Mouse (Mus musculus) natural killer cell, adult 2 months (primary cell): Measurements from ENCODE around the gene Tff3.

ENCODE experiments used
- DNase-seq, 2 experiments: peaks; one replicate each; pipeline ENCODE4 v3.0.0; 2022; ENCODE audit warnings: low spot score in 2 of 2

The Tff3 gene

DNA sequence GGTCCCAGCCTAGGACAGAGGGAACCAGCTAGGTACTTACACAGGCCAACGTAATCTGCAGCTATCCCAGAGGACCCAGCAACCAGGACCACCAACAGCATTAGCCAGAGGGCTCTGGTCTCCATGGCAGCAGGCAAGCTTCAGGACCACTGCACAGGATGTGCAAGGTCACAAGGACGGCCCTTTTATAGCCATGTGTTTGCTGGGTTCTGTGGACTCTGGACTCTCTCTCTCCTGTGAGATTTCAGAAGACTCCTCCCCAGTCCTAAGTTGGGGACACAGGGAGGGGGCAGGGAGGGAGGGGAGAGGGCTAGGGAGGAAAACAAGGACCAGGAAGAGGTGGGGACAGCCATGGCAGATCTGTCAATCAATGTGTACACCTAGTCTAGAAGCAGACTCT lies at the start of gene Tff3:
Gene Tff3, minus strand, starts transcription at position 195 of the 400 bp plus-strand sequence.
- DNase-seq: no peak

DNA sequence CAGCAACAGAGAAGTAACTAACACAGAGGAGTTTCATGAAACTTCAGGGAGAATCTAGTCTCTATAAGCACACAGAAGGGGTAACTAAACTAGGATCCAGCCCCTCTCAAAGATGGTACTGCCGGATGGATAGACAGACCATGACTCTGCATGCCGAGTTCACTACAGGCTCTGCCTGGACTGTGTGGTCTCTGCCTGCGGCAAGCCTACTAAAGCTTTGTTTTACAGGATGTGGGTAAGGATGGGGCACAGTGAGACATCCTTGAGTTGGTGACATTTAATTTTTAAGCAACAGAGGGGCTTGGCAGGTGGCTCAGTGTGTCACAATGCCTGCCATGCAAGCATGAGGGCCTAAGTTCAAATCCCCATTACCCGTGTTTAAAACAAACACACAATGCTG lies 46.9 kb upstream of the Tff3 start:
- DNase-seq: peak; percentile 15 to 23

DNA sequence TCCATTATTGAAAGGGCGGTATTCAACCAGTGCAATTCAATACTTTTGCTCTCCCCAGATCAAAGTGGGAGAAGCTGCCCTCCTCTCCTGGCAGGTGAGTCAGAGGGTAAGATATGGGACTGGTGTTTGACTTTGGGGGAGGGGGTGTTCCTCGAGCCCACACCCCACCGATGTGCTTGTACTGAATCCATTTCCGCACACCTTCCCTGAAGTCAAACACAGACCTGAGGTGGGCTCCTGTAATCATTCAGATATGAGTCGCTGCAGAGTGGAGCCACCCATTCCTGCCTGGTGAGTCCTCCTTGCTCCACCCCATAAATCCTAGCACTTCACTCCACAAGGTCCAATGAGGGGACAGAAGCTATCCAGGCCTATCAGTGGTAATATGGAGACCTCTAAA lies 40.4 kb upstream of the Tff3 start:
- no peak for DNase-seq

DNA sequence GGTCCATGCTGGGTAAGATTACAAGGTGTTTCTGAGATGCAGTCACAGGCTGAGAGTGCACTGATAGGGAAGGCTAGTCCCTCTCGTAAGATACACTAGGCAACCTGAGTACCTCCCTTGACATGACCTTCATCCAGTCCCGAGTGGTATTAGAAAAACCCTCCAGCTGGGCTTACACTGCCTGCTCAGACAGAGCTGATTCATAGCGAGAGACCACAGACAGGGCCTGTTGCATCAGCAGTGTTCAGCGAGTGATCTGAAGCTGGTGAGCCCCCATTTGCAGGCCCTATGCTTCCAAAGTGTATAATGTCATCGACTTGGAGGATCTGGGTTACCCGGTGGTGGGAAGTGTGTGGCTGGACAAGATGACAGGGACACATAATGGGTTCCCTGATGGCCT lies 35.7 kb upstream of the Tff3 start, which contains the start of gene Tff1:
Gene Tff1, minus strand, starts transcription at position 151 of the 400 bp plus-strand sequence.
- no peak for DNase-seq

DNA sequence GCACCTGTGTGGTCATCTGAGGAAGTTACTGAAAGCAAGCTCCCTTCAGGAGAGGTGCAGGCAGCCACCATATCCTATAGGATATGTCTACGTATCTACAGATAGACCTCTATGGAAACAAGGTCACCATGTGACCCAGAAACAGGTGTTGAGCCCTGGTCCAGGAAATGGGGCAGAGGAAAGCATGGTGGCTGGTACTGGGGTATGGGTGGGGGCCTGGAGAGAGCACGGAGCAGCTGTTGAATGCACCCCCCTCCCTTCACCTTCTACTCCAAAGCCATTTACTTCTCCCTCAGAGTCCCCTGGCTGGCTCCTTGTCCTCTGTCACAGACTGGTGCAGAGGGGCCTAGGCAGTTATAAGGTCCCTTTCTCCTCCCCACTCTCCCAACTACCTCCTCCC lies 34.4 kb upstream of the Tff3 start:
- DNase-seq: no peak

DNA sequence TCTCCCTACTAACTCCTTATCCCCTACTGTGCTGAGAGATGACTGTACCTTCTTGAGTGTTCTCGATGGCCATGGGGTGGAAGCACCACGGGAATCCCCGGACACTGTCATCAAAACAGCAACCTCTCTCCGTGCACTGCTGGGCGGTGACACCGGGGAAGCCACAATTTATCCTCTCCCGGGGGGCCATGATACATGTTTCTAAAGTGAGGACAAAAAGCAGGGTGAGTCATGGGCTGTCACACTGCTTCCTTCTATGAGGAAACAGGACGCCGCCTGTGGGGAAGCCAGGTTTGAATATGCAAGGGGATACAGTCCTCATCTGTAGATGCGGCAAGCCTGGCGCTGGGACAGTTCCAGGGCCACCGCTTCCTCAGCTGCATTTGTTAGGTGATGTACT lies 33.2 kb upstream of the Tff3 start:
- no peak for DNase-seq

DNA sequence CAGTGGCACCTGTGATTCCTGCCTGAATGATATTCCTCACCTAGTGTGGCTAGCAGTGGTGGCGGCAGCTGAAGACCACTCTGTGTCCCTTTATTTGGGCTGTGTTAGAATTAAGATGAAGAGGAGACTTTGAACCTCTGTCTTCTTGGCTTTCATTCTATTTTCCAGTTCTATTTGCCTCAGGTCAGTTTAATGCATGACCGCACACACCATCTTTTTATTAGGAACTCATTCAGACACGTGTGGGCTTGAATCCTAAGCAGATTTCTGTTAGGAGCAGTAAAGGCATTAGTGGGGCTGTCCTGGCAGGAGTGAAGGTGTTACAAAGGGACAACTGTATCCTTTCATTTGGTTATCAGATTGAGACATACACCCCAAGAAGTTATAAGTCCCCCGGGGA lies 30.8 kb upstream of the Tff3 start:
- DNase-seq: no peak

DNA sequence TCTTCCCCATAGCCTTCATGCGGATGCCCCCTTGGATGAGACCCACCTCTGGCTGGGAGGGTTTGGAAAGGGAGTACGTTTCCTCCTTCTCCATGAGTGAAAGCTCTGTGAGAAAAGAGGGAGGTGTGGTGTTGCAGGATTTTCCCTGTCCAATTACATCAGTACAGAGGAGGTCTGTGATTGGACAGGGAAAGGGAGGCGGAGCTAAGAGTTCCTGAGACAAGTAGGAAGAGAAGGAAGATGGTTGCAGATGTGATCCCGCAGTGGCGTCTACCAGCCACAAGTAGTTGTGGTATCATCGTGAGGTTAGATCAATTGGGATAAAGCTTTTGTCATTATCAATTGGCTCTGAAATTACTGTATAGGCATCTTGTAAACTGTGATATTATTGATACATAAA lies 28.5 kb upstream of the Tff3 start:
- DNase-seq: no peak

DNA sequence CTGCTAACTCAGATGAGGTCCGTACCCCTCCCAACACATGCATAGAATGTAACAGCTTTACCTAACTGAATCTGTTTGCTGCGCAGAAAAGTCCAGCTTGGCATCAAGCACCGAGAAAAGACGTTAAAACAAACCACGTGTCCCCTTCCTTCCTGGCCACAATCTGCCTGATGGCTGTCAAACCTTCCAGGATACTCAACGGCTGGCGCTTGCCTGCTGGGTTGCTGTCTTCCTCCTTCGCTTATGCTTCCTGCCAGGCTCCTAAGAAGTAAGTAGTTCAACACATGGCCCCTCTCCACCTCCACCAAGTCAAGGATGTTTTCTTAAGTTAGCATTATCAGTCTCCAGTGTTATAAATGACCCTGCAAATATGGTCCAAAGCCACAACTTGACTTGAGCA lies 24.3 kb upstream of the Tff3 start:
- no peak for DNase-seq

DNA sequence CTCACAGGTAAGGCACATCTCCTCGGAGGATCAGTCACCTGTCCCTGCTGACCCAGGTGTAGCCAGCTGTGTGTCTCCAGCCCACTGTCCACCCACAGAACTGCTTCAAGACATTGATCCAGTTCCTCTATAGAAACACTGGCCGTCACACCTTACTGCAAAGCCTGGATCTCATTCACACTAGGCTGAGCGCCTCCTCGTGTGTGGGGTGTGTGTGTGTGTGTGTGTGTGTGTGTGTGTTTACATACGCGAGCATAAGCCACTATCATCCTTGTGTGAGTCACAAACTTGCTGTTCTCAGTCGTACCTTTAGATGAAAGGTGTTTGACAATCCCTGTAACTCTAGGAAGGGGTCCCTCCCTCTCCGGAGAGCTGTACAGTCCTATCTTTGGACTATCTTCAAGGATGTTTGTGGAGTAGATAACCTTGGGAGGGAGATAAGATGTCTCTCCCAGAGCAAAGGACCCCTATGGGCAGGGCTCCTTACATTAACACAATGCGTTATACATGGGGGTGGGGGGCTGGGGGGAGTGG lies 23.6 kb upstream of the Tff3 start:
- no peak for DNase-seq

DNA sequence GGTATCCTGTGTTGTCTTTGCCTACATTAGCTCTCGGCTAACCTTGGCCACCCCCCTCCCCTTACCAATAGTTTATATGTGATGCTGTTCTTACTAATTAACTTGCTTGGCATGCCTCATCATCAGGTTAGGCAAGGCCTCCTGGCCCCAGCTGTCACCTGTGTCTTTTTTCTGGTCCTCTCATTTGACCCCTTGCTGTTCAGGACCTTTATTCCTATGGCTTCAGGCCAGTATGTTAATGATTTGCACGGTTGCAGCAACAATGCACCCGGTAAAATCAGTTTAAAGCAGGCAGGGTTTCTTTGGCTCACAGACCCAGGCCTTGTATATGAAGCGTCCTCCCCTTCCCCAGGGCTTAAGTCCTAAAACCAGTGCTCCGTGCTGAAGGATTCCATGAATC lies 23.1 kb upstream of the Tff3 start:
- no peak for DNase-seq

DNA sequence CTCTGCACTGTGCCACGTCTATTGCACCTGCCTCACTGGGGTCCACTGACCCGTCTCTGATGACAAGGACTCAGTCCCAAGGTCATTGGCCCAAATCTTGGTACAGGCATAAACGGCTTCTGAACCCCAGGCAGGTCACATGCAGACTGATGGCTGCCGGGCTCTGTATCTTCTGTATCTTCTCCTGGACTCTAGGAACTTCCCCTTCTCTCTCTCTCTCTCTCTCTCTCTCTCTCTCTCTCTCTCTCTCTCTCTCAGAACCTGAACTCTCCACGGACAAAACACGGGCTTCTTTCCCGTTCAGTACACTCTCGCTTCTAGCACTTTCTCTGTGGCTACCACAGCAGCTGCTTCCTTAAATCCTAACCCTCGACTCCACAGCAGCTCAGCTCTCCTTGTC lies 16.6 kb upstream of the Tff3 start:
- no peak for DNase-seq

DNA sequence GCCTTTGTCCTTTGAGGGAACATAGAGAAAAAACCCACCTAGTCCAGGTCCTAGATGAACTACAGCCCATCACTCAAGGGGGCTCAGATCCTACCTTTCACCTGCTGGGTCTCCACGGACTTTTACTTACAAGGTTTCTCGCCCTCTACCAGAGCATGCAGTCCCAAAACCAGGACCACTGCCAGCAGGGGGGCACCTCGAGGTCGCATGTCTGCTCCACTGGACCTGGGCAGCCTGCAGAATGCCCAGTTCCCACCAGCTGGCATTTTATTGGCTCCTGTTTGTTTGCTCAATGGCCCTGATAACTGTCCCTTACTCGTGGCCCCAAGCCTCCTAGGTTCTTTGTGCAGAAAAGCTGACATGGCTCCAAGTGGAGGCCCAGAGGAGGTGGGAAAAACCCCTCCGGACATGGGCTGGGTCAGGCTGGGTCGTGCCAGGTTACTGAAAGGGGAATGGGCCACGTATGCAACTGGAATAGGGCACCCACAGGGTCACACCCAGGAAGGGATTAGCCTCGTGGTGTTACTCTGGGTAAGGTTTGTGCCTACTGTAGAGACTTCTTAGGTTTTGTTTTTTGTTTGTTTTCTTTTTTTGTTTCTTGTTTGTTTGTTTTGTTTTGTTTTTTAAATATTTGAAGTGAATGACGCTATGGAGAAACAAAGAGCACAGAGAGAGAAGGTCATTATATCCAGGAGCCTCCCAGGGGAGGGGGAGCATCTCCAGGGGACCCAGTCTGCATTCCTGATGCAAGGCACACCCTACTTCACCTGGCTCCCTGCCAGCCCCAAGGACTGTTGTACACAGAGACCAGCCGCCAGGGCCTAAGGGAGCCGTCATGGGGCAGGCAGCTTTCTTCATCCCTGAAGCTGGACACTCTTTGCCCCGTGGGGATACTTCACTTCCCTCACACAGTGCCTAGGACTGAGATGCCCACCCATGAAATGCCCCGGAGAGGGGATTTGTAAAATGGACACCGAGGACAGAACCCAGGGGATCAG lies 14.9 kb upstream of the Tff3 start, which contains the start of gene Tff2:
Gene Tff2, minus strand, starts transcription at position 243 of the 998 bp plus-strand sequence.
- no peak for DNase-seq

DNA sequence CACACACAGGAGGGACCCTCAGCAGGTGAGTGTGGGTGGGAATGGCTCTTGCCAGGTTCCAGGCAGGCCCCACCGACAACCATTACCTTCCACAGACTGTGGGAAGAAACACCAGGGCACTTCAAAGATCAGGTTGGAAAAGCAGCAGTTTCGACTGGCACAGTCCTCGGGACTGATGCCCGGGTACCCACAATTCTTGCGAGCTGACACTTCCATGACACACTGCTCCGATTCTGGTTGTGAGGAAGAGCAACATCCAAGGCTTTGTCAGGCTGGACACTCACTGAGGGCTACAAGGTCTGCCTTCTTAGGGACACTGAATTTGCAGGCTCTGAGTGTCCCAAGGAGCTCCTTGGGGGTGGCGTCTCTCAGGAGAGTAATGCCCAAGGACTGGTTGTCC lies 12.7 kb upstream of the Tff3 start:
- DNase-seq: no peak

DNA sequence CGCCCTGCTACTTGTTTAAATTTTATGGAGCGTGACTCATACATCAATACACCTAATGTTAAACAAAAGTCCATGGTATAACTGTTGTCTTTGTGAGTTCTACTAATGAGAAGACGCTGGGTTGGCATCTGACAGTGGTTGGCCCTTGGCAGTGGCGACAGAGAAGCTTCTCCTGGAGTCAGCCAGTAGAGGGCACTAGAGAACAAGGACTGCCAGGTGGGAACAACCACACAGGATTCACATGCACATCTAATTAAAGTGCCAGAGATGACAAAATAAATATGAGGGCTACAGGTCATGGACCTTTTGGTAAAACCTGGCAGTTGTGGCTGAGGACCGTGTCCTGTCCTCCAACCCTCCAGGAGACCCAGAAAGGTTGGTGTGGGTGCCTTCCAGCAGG lies 9.0 kb upstream of the Tff3 start:
- peak; percentile 57 to 71 for DNase-seq

DNA sequence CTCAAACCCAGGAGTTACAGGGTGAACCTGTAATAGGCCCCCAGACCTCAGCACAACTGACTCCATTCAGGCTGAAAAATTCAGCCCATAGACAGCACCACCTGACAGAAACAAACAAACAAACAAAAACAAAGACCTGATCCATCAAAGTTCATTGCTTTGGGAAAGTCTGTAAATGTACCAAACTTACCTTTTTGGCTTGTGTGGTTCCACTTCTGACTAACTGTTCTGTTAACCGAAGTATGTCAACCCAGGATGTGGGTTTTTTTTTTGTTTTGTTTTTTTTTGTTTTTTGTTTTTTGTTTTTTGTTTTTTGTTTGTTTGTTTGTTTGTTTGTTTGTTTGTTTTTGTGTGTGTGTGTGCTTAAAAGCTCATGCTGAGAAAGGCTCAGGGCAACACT lies 7.4 kb upstream of the Tff3 start:
- DNase-seq: no peak

DNA sequence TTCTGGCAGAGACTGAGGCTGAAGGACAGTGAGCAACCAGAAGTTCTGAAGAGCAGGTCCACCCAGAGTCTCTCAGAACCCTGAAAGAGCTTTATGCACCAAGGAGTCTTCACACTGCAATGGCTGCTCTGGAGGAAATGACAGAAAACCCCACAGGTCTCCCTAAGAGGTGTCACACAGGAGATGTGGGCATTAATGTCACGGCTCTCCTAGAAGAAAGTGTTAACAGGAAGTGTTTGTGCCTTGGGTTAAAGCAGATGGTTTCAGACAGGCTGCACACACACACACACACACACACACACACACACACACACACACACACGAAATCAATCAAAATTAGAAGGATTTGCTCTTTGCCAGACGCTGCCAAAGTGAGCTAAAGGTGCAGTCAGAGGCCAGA lies 6.8 kb upstream of the Tff3 start:
- peak; percentile 39 to 44 for DNase-seq

DNA sequence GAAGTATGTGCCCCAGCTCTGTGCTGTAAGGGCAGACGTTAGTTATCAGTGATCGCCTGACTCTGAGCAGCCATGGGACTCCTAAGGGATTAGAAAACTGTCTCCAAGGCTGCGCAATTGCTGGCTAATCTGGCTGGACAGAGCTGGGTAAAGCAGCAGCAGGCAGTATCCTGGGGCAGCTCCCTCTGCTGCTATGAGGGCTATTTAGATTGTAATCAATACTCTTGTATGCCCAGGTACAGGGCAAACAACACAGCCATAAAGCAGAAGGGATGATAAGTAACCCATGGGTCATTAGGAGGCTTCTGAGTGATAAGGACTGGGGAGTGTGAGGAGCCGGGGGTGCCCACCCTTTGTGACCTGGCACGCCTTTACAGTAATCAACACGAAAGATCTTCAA lies 5.5 kb upstream of the Tff3 start:
- DNase-seq: no peak

DNA sequence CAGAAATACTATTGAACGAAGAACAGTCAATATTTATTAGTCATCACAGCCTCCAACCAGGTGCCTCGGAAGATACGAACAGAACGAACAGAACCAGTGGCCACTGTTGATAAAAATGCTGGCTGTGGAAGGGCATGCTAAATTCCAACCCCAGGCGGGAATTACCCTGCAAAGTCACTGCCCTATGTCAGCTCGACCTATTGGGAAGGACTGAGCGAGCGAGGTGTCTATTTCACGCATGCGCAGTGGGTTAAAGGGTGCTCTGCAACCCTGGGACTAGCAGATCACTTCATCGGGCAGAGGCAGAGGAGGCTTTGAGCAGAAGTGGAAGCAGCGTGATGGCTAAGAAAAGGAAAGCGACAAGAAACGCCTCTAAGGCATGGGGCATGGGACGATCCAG lies 4.3 kb upstream of the Tff3 start:
- no peak for DNase-seq

DNA sequence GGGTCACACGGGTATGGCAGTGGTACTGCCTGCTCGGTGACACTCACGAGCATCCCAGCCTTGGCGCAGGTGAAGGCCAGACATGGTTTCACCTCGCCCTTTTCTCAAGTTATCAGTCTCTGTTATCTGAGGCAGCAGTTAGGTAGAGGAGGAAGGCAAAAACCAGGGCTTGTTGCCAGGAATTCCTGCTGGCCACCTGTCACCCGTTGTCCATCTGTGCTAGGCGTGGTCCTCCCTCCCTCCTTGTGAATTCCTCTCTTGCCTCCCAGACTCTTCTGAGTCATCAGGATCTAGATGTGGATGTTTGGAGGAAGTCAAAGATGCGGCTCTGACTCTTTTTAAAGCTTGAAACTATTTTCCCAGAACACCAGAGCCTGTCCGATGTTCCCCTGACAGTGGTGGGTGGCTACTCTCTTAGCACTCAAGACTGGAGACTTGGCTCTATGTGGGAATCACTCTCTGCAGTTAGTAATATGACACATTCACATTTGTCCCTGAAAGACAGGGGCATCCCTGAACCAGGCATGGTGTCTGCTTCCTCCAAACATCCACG lies 1.9 kb upstream of the Tff3 start:
- no peak for DNase-seq

DNA sequence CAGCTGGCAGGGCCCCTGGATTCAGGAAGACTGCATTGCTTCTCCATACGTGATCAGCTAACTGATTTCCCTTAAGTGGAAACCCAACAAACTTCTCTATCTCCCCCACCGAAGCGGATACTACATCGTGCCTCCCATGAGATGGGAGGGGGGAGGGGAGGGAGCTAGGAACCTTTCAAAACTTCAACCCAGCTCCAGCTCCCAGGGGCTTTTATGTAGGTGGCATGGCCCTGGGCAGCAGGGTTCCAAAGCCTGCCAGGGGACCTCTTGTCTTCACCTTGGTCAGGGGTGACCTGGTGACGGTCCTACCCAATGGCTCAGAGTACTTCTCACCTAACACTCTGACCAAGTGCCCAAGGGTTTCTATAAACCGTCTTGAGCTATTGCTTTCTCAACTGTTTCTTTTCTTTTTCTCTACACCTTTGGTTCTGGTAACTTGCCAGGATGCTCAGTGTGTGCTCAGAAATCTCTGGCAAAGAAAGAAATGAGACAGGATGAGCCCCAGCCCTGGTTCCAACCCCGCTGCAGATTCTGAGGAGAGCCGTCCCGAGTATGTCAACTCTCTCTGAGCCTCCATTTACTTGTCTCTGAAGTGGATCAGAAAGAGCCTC lies 633 bp downstream of the Tff3 start:
- DNase-seq: no peak

DNA sequence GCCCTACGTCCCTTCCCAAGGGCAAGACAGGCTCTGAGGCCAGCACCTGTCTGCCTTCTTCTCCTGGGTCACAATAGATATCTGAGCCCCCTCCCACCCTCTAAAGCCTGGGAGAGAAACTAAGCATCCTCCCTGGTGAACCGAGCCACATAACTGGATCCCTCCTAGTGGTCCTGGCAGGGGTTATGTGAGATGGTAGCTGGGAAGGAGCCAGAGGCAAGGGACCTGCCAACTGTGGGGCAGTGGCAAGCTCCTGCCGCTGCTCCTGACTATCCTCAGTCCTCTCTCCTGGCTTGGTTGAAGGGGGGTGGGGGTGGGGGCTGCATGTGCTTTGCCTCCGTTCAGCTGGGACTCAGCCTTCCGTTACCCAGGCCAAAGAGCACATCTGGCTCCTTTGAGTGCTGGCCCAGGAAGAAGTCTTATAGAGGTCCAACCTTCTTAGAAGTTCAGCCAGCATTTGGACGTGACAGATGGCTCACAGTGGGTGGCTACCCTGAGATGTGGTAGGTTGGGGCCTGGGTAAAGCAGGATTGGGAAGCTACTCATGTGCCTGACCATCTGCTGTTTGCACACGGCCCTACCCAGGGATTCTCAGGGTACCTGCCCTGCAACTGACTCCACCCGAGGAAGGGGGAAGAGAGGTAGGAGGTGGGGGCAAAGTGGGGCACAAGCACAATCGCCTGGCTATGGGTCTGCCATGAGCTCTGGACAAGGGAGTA lies 3.7 kb downstream of the Tff3 start:
- no peak for DNase-seq
